Mouse (Mus musculus) C2C12 (cell line): Measurements from ENCODE around the gene Slc6a21. TPM values are rescaled to one million over a fixed set of nuclear protein-coding genes. Genes with fewer than 3 reads are reported as not detected.

Source experiments
- H3K27me3 ChIP-seq: one replicate; pipeline ENCODE4 v1.6.1; 2011; ENCODE audit not compliant: control insufficient read depth, insufficient read depth, insufficient read length
- H3K36me3 ChIP-seq: one replicate; pipeline ENCODE4 v1.6.1; 2011; ENCODE audit not compliant: control insufficient read depth, insufficient read depth
- H3K4me3 ChIP-seq: one replicate; pipeline ENCODE4 v1.5.1; 2011; ENCODE audit warnings: mild to moderate bottlenecking, control low read depth; ENCODE audit not compliant: poor library complexity, insufficient read depth, severe bottlenecking
- H3K79me2 ChIP-seq: one replicate; pipeline ENCODE4 v1.6.1; 2011; ENCODE audit not compliant: control insufficient read depth, insufficient read depth
- H3K79me3 ChIP-seq: one replicate; pipeline ENCODE4 v1.6.1; 2011; ENCODE audit warnings: low read depth, control low read depth
- H3ac ChIP-seq: one replicate; pipeline ENCODE3; 2011; ENCODE audit warnings: low read depth; ENCODE audit not compliant: control insufficient read depth, insufficient read length
- CEBPB ChIP-seq: IDR thresholded peaks from one replicate; pipeline ENCODE4 v1.6.1; 2011; ENCODE audit warnings: low read depth, mild to moderate bottlenecking, control low read depth, moderate library complexity
- CTCF ChIP-seq: IDR thresholded peaks from one replicate; pipeline ENCODE4 v1.5.1; 2011; ENCODE audit not compliant: control insufficient read depth, insufficient read depth, insufficient read length
- FOSL1 ChIP-seq: IDR thresholded peaks from one replicate; pipeline ENCODE4 v1.8.0; 2011; ENCODE audit warnings: mild to moderate bottlenecking, low read length; ENCODE audit not compliant: poor library complexity, insufficient read depth, severe bottlenecking
- MAX ChIP-seq: IDR thresholded peaks from one replicate; pipeline ENCODE4 v1.6.1; 2011; ENCODE audit warnings: mild to moderate bottlenecking, control low read depth
- MYOD1 ChIP-seq: IDR thresholded peaks from one replicate; pipeline ENCODE4 v1.6.1; 2011; ENCODE audit warnings: low read depth; ENCODE audit not compliant: control insufficient read depth, insufficient read length
- MYOG ChIP-seq: IDR thresholded peaks from one replicate; pipeline ENCODE4 v1.6.1; 2011; ENCODE audit not compliant: control insufficient read depth, insufficient read length; ENCODE audit errors: extremely low read depth
- USF1 ChIP-seq: IDR thresholded peaks from one replicate; pipeline ENCODE4 v1.6.1; 2011; ENCODE audit warnings: low read depth, mild to moderate bottlenecking, control low read depth, moderate library complexity
- polyA plus RNA-seq: library from polyadenylated mRNA; unstranded; fragments of >200 nt; fragmentation: generic; extraction: Trizol; gene quantifications from one replicate; pipeline ENCODE4 v1.2.1, GENCODE M21; 2012; ENCODE audit warnings: missing spikeins

The Slc6a21 gene
- polyA plus RNA-seq, 1 experiment, result not detected

- Histone ChIP-seq H3K4me3 (no peak overlapping the region), H3K79me2 (no peaks in the 10 kb centered on the region), H3ac (no peak overlapping the region), H3K36me3 (no peaks in the 10 kb centered on the region), H3K79me3 (no peaks in the 10 kb centered on the region), H3K27me3 (no peaks in the 10 kb centered on the region)
- TF ChIP-seq MYOG, result no peak
- TF ChIP-seq MYOD1, result no peak
- no peak for TF ChIP-seq CTCF
- TF ChIP-seq CEBPB, result no peak
- TF ChIP-seq FOSL1, result no peak
- no peak for TF ChIP-seq MAX
- no peak for TF ChIP-seq USF1
Observed at GRCm38 (mm10) chr7:45308551-45309240, 31.4 kb downstream of the Slc6a21 start.

GRCm38 (mm10) chr7:45309455-45309854 is 32.1 kb downstream of the Slc6a21 start:
- Histone ChIP-seq H3K27me3 (no peaks in the 10 kb centered on the region), H3ac (no peak overlapping the region), H3K4me3 (no peak overlapping the region), H3K79me2 (no peaks in the 10 kb centered on the region), H3K79me3 (no peaks in the 10 kb centered on the region), H3K36me3 (no peaks in the 10 kb centered on the region)
- no peak for TF ChIP-seq MAX
- no peak for TF ChIP-seq USF1
- TF ChIP-seq CTCF, result peak; percentile 36

- no peaks in the 10 kb centered on the region for H3K79me3 ChIP-seq
- H3K27me3 ChIP-seq, result no peaks in the 10 kb centered on the region
- no peaks in the 10 kb centered on the region for H3K79me2 ChIP-seq
- H3K36me3 ChIP-seq, result no peaks in the 10 kb centered on the region
- H3ac ChIP-seq, result no peak overlapping the region
- no peak for TF ChIP-seq MYOG
- no peak overlapping the region for H3K4me3 ChIP-seq
Observed at GRCm38 (mm10) chr7:45312023-45312422, 34.7 kb downstream of the Slc6a21 start.

DNA sequence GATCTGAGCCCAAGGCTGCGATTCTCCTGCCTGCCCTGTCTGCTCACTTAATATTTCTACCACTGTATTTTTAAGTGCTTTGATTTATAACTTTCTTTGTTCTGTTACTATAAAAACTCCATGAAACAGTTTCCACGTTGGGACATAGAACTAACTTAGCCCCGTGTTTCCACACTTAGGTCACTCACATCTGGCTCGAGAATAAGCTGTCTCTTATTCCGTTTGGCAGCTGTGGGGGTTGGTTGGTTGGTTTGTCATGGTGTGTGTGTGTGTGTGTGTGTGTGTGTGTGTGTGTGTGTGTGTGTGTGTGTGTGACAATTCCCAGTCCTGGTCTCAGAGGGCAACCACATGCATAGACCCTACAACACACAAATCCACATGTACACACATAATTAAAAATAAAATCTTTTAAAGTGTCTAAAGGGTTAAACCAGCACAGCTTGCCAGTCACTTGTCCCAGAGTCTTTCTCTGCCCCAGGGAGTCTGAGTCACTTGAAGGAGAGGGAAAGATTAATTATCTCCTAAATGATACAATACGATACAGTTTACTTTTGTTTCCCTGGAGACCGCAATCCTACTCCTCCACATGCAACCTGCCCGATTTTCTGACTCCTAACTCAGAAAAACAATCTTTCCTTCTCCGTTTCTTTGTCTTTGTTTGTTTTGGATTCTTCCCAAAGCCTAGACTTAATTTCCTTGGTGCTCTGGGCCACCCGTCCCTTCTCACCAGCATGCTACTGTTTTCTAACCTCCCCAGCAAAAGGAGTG is 35.6 kb downstream of the Slc6a21 start:
- H3K79me2 ChIP-seq, result no peaks in the 10 kb centered on the region
- no peaks in the 10 kb centered on the region for H3K36me3 ChIP-seq
- TF ChIP-seq MYOG (no peak), CTCF (no peak), MAX (peak; percentile 12), CEBPB (no peak), MYOD1 (no peak)
- H3K79me3 ChIP-seq, result no peaks in the 10 kb centered on the region
- H3K4me3 ChIP-seq, result no peak overlapping the region
- H3ac ChIP-seq, result no peak overlapping the region
- no peaks in the 10 kb centered on the region for H3K27me3 ChIP-seq

DNA sequence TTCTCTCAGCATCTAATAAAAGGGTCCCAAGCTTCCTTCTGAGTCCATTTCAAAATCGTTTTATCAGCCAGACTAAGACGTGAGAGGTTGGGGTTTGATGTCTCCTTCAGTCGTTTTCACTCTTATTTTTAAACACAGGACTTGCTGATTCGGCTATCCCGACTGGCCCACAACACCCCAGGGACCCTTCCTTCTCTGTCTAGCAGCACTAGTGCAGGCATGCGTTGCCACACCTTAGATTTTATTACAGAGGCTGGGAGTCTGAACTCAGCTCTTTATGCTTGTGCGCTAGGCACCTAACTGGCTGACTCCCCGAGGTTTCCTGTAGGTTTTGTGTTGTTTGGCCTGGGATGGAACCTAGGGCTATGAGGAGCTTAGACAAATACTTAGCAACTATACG is 36.2 kb downstream of the Slc6a21 start:
- TF ChIP-seq FOSL1 (no peak), MAX (no peak), MYOD1 (no peak), USF1 (no peak), MYOG (no peak), CEBPB (no peak), CTCF (no peak)
- H3K36me3 ChIP-seq, result no peaks in the 10 kb centered on the region
- no peak overlapping the region for H3ac ChIP-seq
- no peaks in the 10 kb centered on the region for H3K79me2 ChIP-seq
- H3K4me3 ChIP-seq, result no peak overlapping the region
- H3K79me3 ChIP-seq, result no peaks in the 10 kb centered on the region
- H3K27me3 ChIP-seq, result no peaks in the 10 kb centered on the region

DNA sequence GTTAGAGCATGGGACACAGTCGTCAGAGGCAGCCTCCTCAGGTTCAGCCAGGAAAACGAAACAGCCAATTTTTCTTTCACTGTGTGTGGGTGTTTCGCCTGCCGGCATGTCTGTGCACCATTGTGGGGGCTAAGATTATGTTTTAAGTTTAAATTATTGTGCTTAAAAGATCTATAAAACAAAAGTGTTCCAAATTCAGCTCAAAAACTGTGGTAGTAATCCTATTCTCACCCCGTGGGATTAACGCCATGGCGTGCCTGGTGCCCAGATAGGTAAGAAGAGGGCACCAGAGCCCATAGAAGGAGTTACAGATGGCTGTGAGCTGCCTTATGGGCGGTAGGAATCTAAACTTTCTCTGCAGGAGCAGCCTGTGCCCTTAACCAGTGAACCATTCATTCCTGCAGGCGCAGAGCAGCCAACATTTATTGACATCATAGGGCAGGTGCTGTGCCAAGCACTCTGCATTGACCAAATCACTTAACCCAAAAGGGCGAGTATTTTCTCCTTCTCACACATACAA is 37.9 kb downstream of the Slc6a21 start:
- no peaks in the 10 kb centered on the region for H3K79me3 ChIP-seq
- no peak overlapping the region for H3K4me3 ChIP-seq
- no peaks in the 10 kb centered on the region for H3K36me3 ChIP-seq
- no peaks in the 10 kb centered on the region for H3K79me2 ChIP-seq
- TF ChIP-seq CTCF, result no peak
- TF ChIP-seq MYOG, result no peak
- no peak for TF ChIP-seq MYOD1
- no peak for TF ChIP-seq CEBPB
- no peak for TF ChIP-seq MAX
- no peak for TF ChIP-seq USF1
- TF ChIP-seq FOSL1, result no peak
- no peaks in the 10 kb centered on the region for H3K27me3 ChIP-seq
- H3ac ChIP-seq, result no peak overlapping the region
